Mouse (Mus musculus) olfactory bulb, adult 2 months (tissue): ENCODE data around the gene Gm6614.

Experiments used
- CTCF ChIP-seq: fragments of 200-500 bp; IDR thresholded peaks from 2 replicates; pipeline ENCODE4 v1.5.1; 2012; ENCODE audit warnings: low read depth, mild to moderate bottlenecking, low read length, moderate library complexity; ENCODE audit not compliant: insufficient read depth
- POLR2A ChIP-seq: fragments of 200-500 bp; IDR thresholded peaks from 2 replicates; pipeline ENCODE4 v1.6.1; 2012; ENCODE audit warnings: mild to moderate bottlenecking, low read depth, low read length, moderate library complexity; ENCODE audit not compliant: insufficient read depth

DNA sequence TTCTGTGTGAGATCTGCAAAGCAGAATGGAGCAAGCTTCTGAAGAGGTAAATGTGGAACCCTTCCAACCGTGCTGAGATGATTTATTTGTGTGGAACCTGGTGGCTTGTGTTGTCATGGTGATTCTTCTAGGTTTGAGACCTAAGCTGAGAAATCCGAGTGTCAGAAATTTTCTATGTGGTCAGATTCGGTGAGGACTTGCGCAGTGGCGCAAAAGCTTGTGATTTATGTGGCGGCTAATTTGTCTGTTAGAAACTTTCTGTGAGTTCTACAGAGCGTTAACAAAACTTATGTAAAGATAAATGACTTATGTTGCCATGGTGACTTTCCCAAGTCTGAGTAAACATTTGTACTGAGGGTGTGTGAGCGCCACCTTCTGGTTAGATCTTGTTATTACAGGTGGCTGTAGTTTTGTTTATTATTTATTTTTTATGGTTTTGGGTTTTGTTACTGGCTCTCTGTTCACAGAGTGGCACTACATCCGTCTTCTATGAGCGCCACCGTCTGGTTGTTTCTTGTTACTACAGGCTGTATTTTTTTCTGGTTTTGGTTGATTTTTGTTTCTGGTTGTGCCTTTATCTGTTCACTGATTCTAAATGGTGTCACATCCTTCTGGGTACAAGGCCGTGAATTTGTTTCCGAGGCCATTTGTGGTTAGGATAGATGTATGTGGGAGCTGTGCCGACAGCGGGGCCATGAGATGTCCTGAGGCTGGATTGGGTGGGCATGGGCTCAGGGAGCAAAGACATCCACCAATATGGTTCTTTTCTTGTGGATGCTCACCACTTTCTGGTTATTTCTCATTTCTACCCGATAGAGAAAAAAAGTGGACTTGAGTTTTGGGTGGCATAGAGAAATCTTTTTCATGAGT lies 29.3 kb upstream of the Gm6614 start:
- no peak for TF ChIP-seq CTCF
- TF ChIP-seq POLR2A: no peak
